Mouse (Mus musculus) embryonic facial prominence, embryonic 13.5 days (tissue): Measurements from ENCODE around the gene Bicdl1. TPM values are rescaled to one million over a fixed set of nuclear protein-coding genes. Genes with fewer than 3 reads are reported as not detected.

Experiments
- ATAC-seq: fragments of 200-750 bp; cut with Nextera tagmentation; 2 replicates; pipeline ENCODE4 v1.8.0; 2017; ENCODE audit warnings: low read depth; ENCODE audit not compliant: insufficient number of reproducible peaks, insufficient read depth, low FRiP score, low TSS enrichment
- H3K27ac ChIP-seq: fragments of 300-500 bp; sonication (generic); 2 replicates; pipeline ENCODE4 v1.5.1; 2015; ENCODE audit warnings: moderate library complexity, mild to moderate bottlenecking, inconsistent platforms
- H3K27me3 ChIP-seq: fragments of 300-500 bp; sonication (generic); 2 replicates; pipeline ENCODE4 v1.6.1; 2015; ENCODE audit warnings: mild to moderate bottlenecking, inconsistent platforms
- H3K36me3 ChIP-seq: fragments of 300-500 bp; sonication (generic); 2 replicates; pipeline ENCODE4 v1.6.1; 2015; ENCODE audit warnings: mild to moderate bottlenecking, inconsistent platforms
- H3K4me1 ChIP-seq: fragments of 300-500 bp; sonication (generic); 2 replicates; pipeline ENCODE4 v1.6.1; 2015; ENCODE audit warnings: inconsistent platforms
- H3K4me2 ChIP-seq: fragments of 300-500 bp; sonication (generic); 2 replicates; pipeline ENCODE4 v1.6.1; 2015; ENCODE audit warnings: moderate library complexity, mild to moderate bottlenecking, inconsistent platforms
- H3K4me3 ChIP-seq: fragments of 300-500 bp; sonication (generic); 2 replicates; pipeline ENCODE4 v1.5.1; 2015; ENCODE audit warnings: mild to moderate bottlenecking, inconsistent platforms
- H3K9ac ChIP-seq: fragments of 300-500 bp; sonication (generic); 2 replicates; pipeline ENCODE4 v1.6.1; 2015; ENCODE audit warnings: mild to moderate bottlenecking, inconsistent platforms
- H3K9me3 ChIP-seq: fragments of 300-500 bp; sonication (generic); 2 replicates; pipeline ENCODE4 v1.6.1; 2016; ENCODE audit warnings: inconsistent platforms
- WGBS: fragments of 180-500 bp; shearing (Covaris S2); methylation state at CpG from one replicate; pipeline ENCODE4 v1.1.7; 2015; ENCODE audit warnings: mixed read lengths; 5-methylcytosine and 5-hydroxymethylcytosine counted together
- polyA plus RNA-seq: library from polyadenylated mRNA; unstranded; fragments of >200 nt; fragmentation: Nextera tagmentation; extraction: Ambion mirVana; gene quantifications from 2 replicates; pipeline ENCODE4 v1.2.1, GENCODE M21; 2015

Gene Bicdl1
- 12.8 and 13.9 TPM in 2 replicates for polyA plus RNA-seq

- WGBS = 2% methylated on average over 78 of the region's 83 CpGs
- peak; percentile 56; the same call in 1 of the 2 replicates for ATAC-seq
- H3K4me2 ChIP-seq = peak within 1 kb of the TSS; percentile 98
- H3K27me3 ChIP-seq = peaks cover 39% of the 10 kb centered on the region
- no peaks in the 10 kb centered on the region for H3K36me3 ChIP-seq
- H3K9me3 ChIP-seq = no peaks in the 10 kb centered on the region
- no peak within 1 kb of the TSS for H3K27ac ChIP-seq
- peak within 1 kb of the TSS; percentile 60 for H3K9ac ChIP-seq
- H3K4me1 ChIP-seq = peaks cover 10% of the 10 kb centered on the region
- peak within 1 kb of the TSS; percentile 65 for H3K4me3 ChIP-seq
These were observed at the start of gene Bicdl1 for GRCm38 (mm10) chr5:115731001-115731731. TSS of gene Bicdl1 (minus strand) at chr5:115731621.

- Histone ChIP-seq H3K4me1 (no peaks in the 10 kb centered on the region), H3K9ac (no peak overlapping the region), H3K36me3 (no peaks in the 10 kb centered on the region), H3K27ac (no peak overlapping the region), H3K4me2 (no peak overlapping the region), H3K4me3 (no peak overlapping the region), H3K27me3 (no peaks in the 10 kb centered on the region), H3K9me3 (no peaks in the 10 kb centered on the region)
- WGBS = 72% methylated on average over 4 of the region's 4 CpGs
- no peak for ATAC-seq
These were observed 45.5 kb upstream of the Bicdl1 start for GRCm38 (mm10) chr5:115776911-115777310.

- Histone ChIP-seq H3K27me3 (no peaks in the 10 kb centered on the region), H3K9me3 (no peaks in the 10 kb centered on the region), H3K9ac (no peak overlapping the region), H3K4me3 (no peak overlapping the region), H3K4me1 (no peaks in the 10 kb centered on the region), H3K36me3 (no peaks in the 10 kb centered on the region), H3K27ac (no peak overlapping the region), H3K4me2 (no peak overlapping the region)
- ATAC-seq = no peak
- 72% methylated on average over 4 of the region's 4 CpGs for WGBS
These were observed 43.9 kb upstream of the Bicdl1 start for GRCm38 (mm10) chr5:115775350-115775749.

- Histone ChIP-seq H3K4me3 (no peak overlapping the region), H3K4me1 (no peaks in the 10 kb centered on the region), H3K27ac (no peak overlapping the region), H3K9ac (no peak overlapping the region), H3K27me3 (no peaks in the 10 kb centered on the region), H3K4me2 (no peak overlapping the region), H3K36me3 (no peaks in the 10 kb centered on the region), H3K9me3 (0 out of 2 replicates have a peak, but pooled peaks cover 5% of the 10 kb centered on the region)
- 85% methylated on average over 4 of the region's 4 CpGs for WGBS
- no peak for ATAC-seq
These were observed 38.6 kb upstream of the Bicdl1 start for GRCm38 (mm10) chr5:115770048-115770447.

GRCm38 (mm10) chr5:115769116-115769515 is 37.7 kb upstream of the Bicdl1 start:
- H3K9ac ChIP-seq = no peak overlapping the region
- H3K4me2 ChIP-seq = no peak overlapping the region
- no peak overlapping the region for H3K4me3 ChIP-seq
- no peak for ATAC-seq
- no peaks in the 10 kb centered on the region for H3K4me1 ChIP-seq
- no peaks in the 10 kb centered on the region for H3K36me3 ChIP-seq
- H3K9me3 ChIP-seq = 0 out of 2 replicates have a peak, but pooled peaks cover 5% of the 10 kb centered on the region
- H3K27me3 ChIP-seq = no peaks in the 10 kb centered on the region
- WGBS = 85% methylated on average over 4 of the region's 4 CpGs
- H3K27ac ChIP-seq = no peak overlapping the region

GRCm38 (mm10) chr5:115766821-115767220 is 35.4 kb upstream of the Bicdl1 start:
- Histone ChIP-seq H3K27ac (no peak overlapping the region), H3K4me3 (no peak overlapping the region), H3K27me3 (no peaks in the 10 kb centered on the region), H3K9me3 (0 out of 2 replicates have a peak, but pooled peaks cover 5% of the 10 kb centered on the region), H3K9ac (no peak overlapping the region), H3K4me1 (no peaks in the 10 kb centered on the region), H3K36me3 (no peaks in the 10 kb centered on the region), H3K4me2 (no peak overlapping the region)
- WGBS = 74% methylated on average over 8 of the region's 8 CpGs
- ATAC-seq = no peak

GRCm38 (mm10) chr5:115763981-115764380 is 32.6 kb upstream of the Bicdl1 start:
- no peak for ATAC-seq
- no peaks in the 10 kb centered on the region for H3K9me3 ChIP-seq
- WGBS = 69% methylated on average over 2 of the region's 2 CpGs
- no peak overlapping the region for H3K27ac ChIP-seq
- no peak overlapping the region for H3K4me2 ChIP-seq
- no peaks in the 10 kb centered on the region for H3K4me1 ChIP-seq
- H3K9ac ChIP-seq = no peak overlapping the region
- no peaks in the 10 kb centered on the region for H3K27me3 ChIP-seq
- H3K36me3 ChIP-seq = no peaks in the 10 kb centered on the region
- no peak overlapping the region for H3K4me3 ChIP-seq

- ATAC-seq = no peak
- 71% methylated on average over 11 of the region's 11 CpGs for WGBS
- no peak overlapping the region for H3K9ac ChIP-seq
These were observed 29.5 kb upstream of the Bicdl1 start for GRCm38 (mm10) chr5:115760903-115761302.

GRCm38 (mm10) chr5:115758431-115759180 is 27.2 kb upstream of the Bicdl1 start:
- no peak for ATAC-seq

More at GRCm38 (mm10) chr5:115760903-115761302, 29.5 kb upstream of the Bicdl1 start:
- no peak overlapping the region for H3K4me3 ChIP-seq
- no peaks in the 10 kb centered on the region for H3K27me3 ChIP-seq
- H3K36me3 ChIP-seq = no peaks in the 10 kb centered on the region
- H3K9me3 ChIP-seq = no peaks in the 10 kb centered on the region
- H3K27ac ChIP-seq = no peak overlapping the region
- H3K4me1 ChIP-seq = no peaks in the 10 kb centered on the region
- H3K4me2 ChIP-seq = no peak overlapping the region

GRCm38 (mm10) chr5:115757516-115757915 is 26.1 kb upstream of the Bicdl1 start:
- Histone ChIP-seq H3K9ac (no peak overlapping the region), H3K4me1 (no peaks in the 10 kb centered on the region), H3K4me2 (no peak overlapping the region), H3K27me3 (no peaks in the 10 kb centered on the region), H3K36me3 (no peaks in the 10 kb centered on the region), H3K9me3 (no peaks in the 10 kb centered on the region), H3K4me3 (no peak overlapping the region), H3K27ac (no peak overlapping the region)
- WGBS = 77% methylated on average over 8 of the region's 8 CpGs
- ATAC-seq = no peak

More at GRCm38 (mm10) chr5:115758431-115759180, 27.2 kb upstream of the Bicdl1 start:
- Histone ChIP-seq H3K9ac (no peak overlapping the region), H3K9me3 (no peaks in the 10 kb centered on the region), H3K27me3 (no peaks in the 10 kb centered on the region), H3K27ac (no peak overlapping the region), H3K36me3 (no peaks in the 10 kb centered on the region), H3K4me3 (no peak overlapping the region), H3K4me2 (no peak overlapping the region), H3K4me1 (no peaks in the 10 kb centered on the region)
- 47% methylated on average over 10 of the region's 10 CpGs for WGBS

- Histone ChIP-seq H3K9ac (no peak overlapping the region), H3K36me3 (no peaks in the 10 kb centered on the region), H3K4me2 (no peak overlapping the region), H3K4me3 (no peak overlapping the region), H3K27me3 (no peaks in the 10 kb centered on the region), H3K9me3 (no peaks in the 10 kb centered on the region), H3K27ac (no peak overlapping the region), H3K4me1 (no peaks in the 10 kb centered on the region)
- 35% methylated on average over 5 of the region's 7 CpGs for WGBS
- no peak for ATAC-seq
These were observed 24.1 kb upstream of the Bicdl1 start for GRCm38 (mm10) chr5:115755501-115755900.

- Histone ChIP-seq H3K9me3 (no peaks in the 10 kb centered on the region), H3K4me3 (no peak overlapping the region), H3K27me3 (no peaks in the 10 kb centered on the region), H3K9ac (no peak overlapping the region), H3K4me2 (no peak overlapping the region), H3K36me3 (no peaks in the 10 kb centered on the region), H3K27ac (no peak overlapping the region), H3K4me1 (no peaks in the 10 kb centered on the region)
- 67% methylated on average over 9 of the region's 9 CpGs for WGBS
- no peak for ATAC-seq
These were observed 23.4 kb upstream of the Bicdl1 start for GRCm38 (mm10) chr5:115754831-115755230.
